Mouse (Mus musculus): ENCODE results near the gene Mcl1.
"Not testable (repeated sequence)": the region's sequence is repeated elsewhere in the genome, so short reads cannot be mapped to it uniquely, and the experiment has no call there.

Mcl1 gene

GRCm38 (mm10) chr3:95658236-95658867, at the start of gene Mcl1:
Gene Mcl1, plus strand, starts transcription at chr3:95658788.
- in situ Hi-C loops (cut with MboI; ENCODE audit: low pct_unique_long_range_greater_than_20kb in 1 of 2, low sequenced_read_pairs in 2 of 2, unreplicated experiment in 1 of 2) = no loop called here

- in situ Hi-C loops (cut with MboI; ENCODE audit: low pct_unique_long_range_greater_than_20kb in 1 of 2, low sequenced_read_pairs in 2 of 2, unreplicated experiment in 1 of 2) = loop anchor here in 1 of 2 experiments (5.0 kb wide), 1 partner anchor 37 kb away; no protein-coding TSS in a partner anchor
Measured at GRCm38 (mm10) chr3:95609195-95609594, 49.4 kb upstream of the Mcl1 start.

- in situ Hi-C loops (cut with MboI; ENCODE audit: low pct_unique_long_range_greater_than_20kb in 1 of 2, low sequenced_read_pairs in 2 of 2, unreplicated experiment in 1 of 2) = no loop called here
Measured at GRCm38 (mm10) chr3:95613996-95614395, 44.6 kb upstream of the Mcl1 start.

GRCm38 (mm10) chr3:95618511-95618910, 40.1 kb upstream of the Mcl1 start:
- in situ Hi-C loops (cut with MboI; ENCODE audit: low pct_unique_long_range_greater_than_20kb in 1 of 2, low sequenced_read_pairs in 2 of 2, unreplicated experiment in 1 of 2) = no loop called here

GRCm38 (mm10) chr3:95621241-95621640, 37.3 kb upstream of the Mcl1 start:
- in situ Hi-C loops (cut with MboI; ENCODE audit: low pct_unique_long_range_greater_than_20kb in 1 of 2, low sequenced_read_pairs in 2 of 2, unreplicated experiment in 1 of 2) = no loop called here

- in situ Hi-C loops (cut with MboI; ENCODE audit: low pct_unique_long_range_greater_than_20kb in 1 of 2, low sequenced_read_pairs in 2 of 2, unreplicated experiment in 1 of 2) = not testable (repeated sequence)
Measured at GRCm38 (mm10) chr3:95622421-95622820, 36.2 kb upstream of the Mcl1 start.

- in situ Hi-C loops (cut with MboI; ENCODE audit: low pct_unique_long_range_greater_than_20kb in 1 of 2, low sequenced_read_pairs in 2 of 2, unreplicated experiment in 1 of 2) = no loop called here
Measured at GRCm38 (mm10) chr3:95623551-95623950, 35.0 kb upstream of the Mcl1 start.

GRCm38 (mm10) chr3:95623991-95624515, 34.5 kb upstream of the Mcl1 start:
- in situ Hi-C loops (cut with MboI; ENCODE audit: low pct_unique_long_range_greater_than_20kb in 1 of 2, low sequenced_read_pairs in 2 of 2, unreplicated experiment in 1 of 2) = not testable (repeated sequence)

GRCm38 (mm10) chr3:95624628-95625503, 33.7 kb upstream of the Mcl1 start, which contains the start of gene Ensa:
Gene Ensa, plus strand, starts transcription at chr3:95624993.
- in situ Hi-C loops (cut with MboI; ENCODE audit: low pct_unique_long_range_greater_than_20kb in 1 of 2, low sequenced_read_pairs in 2 of 2, unreplicated experiment in 1 of 2) = no loop called here

- in situ Hi-C loops (cut with MboI; ENCODE audit: low pct_unique_long_range_greater_than_20kb in 1 of 2, low sequenced_read_pairs in 2 of 2, unreplicated experiment in 1 of 2) = no loop called here
Measured at GRCm38 (mm10) chr3:95627763-95628162, 30.8 kb upstream of the Mcl1 start.

GRCm38 (mm10) chr3:95629755-95630154, 28.8 kb upstream of the Mcl1 start:
- in situ Hi-C loops (cut with MboI; ENCODE audit: low pct_unique_long_range_greater_than_20kb in 1 of 2, low sequenced_read_pairs in 2 of 2, unreplicated experiment in 1 of 2) = no loop called here

- in situ Hi-C loops (cut with MboI; ENCODE audit: low pct_unique_long_range_greater_than_20kb in 1 of 2, low sequenced_read_pairs in 2 of 2, unreplicated experiment in 1 of 2) = no loop called here
Measured at GRCm38 (mm10) chr3:95630856-95631255, 27.7 kb upstream of the Mcl1 start.

GRCm38 (mm10) chr3:95631304-95631703, 27.3 kb upstream of the Mcl1 start:
- in situ Hi-C loops (cut with MboI; ENCODE audit: low pct_unique_long_range_greater_than_20kb in 1 of 2, low sequenced_read_pairs in 2 of 2, unreplicated experiment in 1 of 2) = no loop called here

- in situ Hi-C loops (cut with MboI; ENCODE audit: low pct_unique_long_range_greater_than_20kb in 1 of 2, low sequenced_read_pairs in 2 of 2, unreplicated experiment in 1 of 2) = no loop called here
Measured at GRCm38 (mm10) chr3:95632648-95633588, 25.7 kb upstream of the Mcl1 start.

GRCm38 (mm10) chr3:95635636-95636035, 23.0 kb upstream of the Mcl1 start:
- in situ Hi-C loops (cut with MboI; ENCODE audit: low pct_unique_long_range_greater_than_20kb in 1 of 2, low sequenced_read_pairs in 2 of 2, unreplicated experiment in 1 of 2) = no loop called here

GRCm38 (mm10) chr3:95636072-95636471, 22.5 kb upstream of the Mcl1 start:
- in situ Hi-C loops (cut with MboI; ENCODE audit: low pct_unique_long_range_greater_than_20kb in 1 of 2, low sequenced_read_pairs in 2 of 2, unreplicated experiment in 1 of 2) = no loop called here

- in situ Hi-C loops (cut with MboI; ENCODE audit: low pct_unique_long_range_greater_than_20kb in 1 of 2, low sequenced_read_pairs in 2 of 2, unreplicated experiment in 1 of 2) = no loop called here
Measured at GRCm38 (mm10) chr3:95639694-95640093, 18.9 kb upstream of the Mcl1 start.

GRCm38 (mm10) chr3:95643097-95643496, 15.5 kb upstream of the Mcl1 start:
- in situ Hi-C loops (cut with MboI; ENCODE audit: low pct_unique_long_range_greater_than_20kb in 1 of 2, low sequenced_read_pairs in 2 of 2, unreplicated experiment in 1 of 2) = no loop called here

All from mouse embryonic stem cell (cell line).